Mouse (Mus musculus): ENCODE results near the gene Pms2.

Gene Pms2

GRCm38 (mm10) chr5:143933414-143933813, 23.6 kb downstream of the Pms2 start:
- DNase-seq: no peak

- no peak for DNase-seq
Observed at GRCm38 (mm10) chr5:143933875-143934274, 24.1 kb downstream of the Pms2 start.

DNA sequence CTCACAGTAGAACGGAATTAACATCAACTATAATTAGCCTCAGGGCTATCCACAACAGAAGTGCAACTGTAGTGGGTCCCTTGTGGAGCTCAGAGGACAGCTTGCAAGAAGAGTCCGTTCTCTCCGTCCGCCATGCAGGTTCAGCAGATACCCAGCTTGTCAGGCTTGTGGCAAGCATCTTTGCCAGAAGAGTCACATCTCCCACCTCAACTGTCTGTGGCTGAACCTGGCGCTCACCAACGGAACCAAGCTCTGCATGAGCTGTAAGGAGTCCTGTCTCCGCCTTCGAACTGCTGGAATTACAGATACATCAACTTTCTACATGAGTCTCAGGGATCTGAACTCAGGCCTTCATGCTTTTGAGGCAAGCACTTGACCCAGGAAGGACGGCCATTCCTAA, 26.4 kb downstream of the Pms2 start:
- DNase-seq: no peak

- no peak for DNase-seq
Observed at GRCm38 (mm10) chr5:143941588-143941987, 31.8 kb downstream of the Pms2 start.

GRCm38 (mm10) chr5:143943231-143944125, 33.7 kb downstream of the Pms2 start:
- no peak for DNase-seq

- no peak for DNase-seq
Observed at GRCm38 (mm10) chr5:143948361-143948760, 38.6 kb downstream of the Pms2 start.

- no peak for DNase-seq
Observed at GRCm38 (mm10) chr5:143950016-143950415, 40.3 kb downstream of the Pms2 start.

DNA sequence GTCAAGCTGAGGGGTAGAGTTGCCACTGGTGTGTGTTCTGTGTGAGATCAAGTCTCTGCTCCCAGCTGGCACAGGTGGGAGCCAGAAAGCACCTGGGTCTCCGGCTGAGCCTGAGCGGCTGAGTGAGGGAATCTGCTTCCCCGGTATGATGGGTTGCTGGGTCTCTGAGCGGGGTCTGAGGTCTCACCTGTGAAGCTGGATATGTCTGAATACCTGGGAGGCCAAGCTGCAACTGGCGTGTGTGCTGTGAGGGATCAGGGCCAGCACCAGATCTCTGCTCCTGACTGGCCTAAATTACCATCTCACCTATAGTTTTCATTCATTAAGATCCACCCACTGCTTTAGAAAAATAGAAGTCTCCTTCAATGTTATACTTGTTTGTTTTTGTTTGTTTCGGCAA, 47.3 kb downstream of the Pms2 start:
- no peak for DNase-seq

GRCm38 (mm10) chr5:143959551-143959950, 49.8 kb downstream of the Pms2 start:
- no peak for DNase-seq

DNA sequence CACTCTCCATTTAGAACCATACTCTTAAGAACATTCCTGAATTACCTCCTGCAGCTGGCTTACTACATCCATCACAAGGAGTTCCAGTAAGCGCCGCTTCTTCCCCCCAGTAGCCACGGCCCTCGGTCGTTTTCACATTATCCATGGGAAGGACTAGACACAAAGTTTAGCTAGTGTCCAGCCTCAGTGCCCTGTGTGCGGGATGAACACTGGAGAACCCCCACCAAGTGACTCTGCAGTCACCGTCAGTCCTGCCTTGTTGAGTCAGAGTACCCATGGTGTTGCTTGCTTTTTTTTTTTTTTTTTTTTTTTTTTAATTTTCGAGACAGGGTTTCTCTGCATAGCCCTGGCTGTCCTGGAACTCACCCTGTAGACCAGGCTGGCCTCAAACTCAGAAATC, 51.4 kb downstream of the Pms2 start:
- DNase-seq: peak in 1 of 2 experiments; percentile 3

DNA sequence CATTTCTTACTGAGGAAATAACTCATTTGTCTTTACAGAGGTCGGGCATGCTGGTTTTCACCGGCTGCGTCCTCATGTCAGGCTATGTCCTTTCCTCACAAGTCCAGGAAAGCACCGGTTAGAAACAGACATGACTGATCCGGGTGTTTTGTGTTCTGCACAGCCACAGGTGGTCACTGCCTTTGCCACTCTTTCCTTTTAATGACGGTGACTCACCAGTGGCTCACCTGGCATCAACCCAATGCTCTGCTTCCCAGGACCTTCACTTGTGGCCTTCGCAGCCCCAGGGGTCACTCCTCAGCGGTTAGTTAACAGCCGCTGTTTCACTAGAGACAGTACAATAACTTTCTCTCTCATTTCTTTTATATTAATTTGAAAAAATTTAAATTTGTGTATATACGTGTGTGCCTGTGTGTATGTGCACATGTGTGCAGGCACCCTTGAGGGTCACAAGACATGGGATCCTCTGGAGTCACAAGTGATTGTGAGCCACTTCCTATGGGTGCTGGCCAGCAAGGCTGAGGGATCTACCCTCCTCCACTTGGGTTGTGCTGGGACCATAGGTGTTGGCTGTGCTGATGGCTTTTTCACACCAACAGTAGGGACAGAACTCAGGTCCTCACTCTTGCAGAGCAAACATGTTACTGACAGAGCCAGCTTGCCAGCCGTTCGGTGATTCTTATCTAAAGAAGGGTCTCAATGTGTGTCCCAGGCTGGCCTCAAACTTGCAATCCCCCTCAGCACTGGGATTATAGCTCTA, 56.0 kb downstream of the Pms2 start:
- DNase-seq: peak in 1 of 2 experiments; percentile 12

- peak in 1 of 2 experiments; percentile 14 for DNase-seq
Observed at GRCm38 (mm10) chr5:143966671-143967070, 56.9 kb downstream of the Pms2 start.

GRCm38 (mm10) chr5:143972628-143973027, 62.9 kb downstream of the Pms2 start:
- DNase-seq: peak in 1 of 2 experiments; percentile 3

GRCm38 (mm10) chr5:143974931-143975630, 65.3 kb downstream of the Pms2 start:
- peak; percentile 70 to 76 for DNase-seq

DNA sequence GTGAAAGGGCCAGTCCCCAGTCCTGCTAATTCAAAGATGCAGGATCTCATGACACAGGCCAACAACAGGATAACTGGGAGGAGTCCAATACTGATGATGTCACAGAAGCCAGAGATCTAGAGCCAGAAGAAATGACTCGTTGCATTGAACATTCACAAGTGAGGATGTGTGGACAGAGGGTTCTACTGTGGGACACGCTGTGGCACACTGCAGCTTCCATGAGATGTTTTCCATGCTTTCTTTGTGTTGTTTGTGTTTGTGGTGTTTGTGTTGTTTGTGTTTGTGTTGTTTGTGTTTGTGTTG, 65.8 kb downstream of the Pms2 start:
- peak in 1 of 2 experiments; percentile 2 for DNase-seq

DNA sequence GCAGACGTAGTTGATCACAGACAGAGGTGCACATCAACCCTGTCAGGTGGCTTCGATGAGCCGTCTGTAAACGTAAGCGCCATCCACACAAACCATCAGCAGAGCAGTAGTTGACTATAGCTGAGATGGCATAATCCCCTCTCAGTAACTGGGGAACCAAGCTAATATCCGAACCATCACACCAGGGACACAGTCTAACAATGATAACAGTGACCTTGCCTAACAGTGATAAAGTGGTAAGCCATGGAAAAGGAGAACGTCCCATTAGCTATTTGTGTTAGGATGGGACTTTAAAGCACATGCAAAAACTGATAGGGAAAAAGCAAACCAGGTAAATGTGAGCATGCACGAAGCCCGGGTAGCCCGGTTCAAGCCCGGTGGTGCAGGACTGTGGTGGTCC, 66.5 kb downstream of the Pms2 start:
- DNase-seq: peak in 1 of 2 experiments; percentile 11

DNA sequence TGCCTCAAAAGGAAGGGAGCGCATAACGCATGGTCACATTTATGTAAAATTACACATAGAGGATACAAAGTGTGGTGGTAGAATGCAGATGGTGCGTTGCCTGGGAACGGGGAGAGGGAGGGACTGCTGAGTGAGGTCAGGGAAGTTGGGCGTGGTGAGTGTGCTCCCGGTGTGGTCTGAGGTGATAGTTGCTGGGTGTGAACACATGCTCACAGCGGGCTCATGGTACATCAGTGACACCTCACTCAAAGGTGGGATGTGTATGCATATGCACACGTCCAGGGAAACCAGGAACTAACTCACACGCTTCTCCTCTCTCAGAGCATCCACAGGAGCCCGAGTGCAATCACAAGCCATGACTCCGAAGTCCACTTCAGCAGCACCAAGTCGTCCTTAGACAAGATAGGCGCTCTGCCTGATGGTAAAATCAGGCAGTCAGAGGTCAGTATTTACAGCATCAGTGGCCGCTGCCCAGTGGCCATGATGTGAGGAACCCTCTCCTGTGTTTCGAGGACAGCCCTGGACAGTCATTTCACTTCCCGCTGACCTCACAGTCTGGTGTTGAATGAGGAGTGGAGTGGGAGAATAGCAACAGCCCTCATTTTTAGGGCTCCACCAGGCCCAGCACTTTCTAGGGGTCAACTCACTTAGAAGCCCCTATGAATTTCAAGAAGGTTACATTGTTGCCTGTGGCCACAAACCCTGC, 67.1 kb downstream of the Pms2 start:
- peak in 1 of 2 experiments; percentile 15 for DNase-seq

DNA sequence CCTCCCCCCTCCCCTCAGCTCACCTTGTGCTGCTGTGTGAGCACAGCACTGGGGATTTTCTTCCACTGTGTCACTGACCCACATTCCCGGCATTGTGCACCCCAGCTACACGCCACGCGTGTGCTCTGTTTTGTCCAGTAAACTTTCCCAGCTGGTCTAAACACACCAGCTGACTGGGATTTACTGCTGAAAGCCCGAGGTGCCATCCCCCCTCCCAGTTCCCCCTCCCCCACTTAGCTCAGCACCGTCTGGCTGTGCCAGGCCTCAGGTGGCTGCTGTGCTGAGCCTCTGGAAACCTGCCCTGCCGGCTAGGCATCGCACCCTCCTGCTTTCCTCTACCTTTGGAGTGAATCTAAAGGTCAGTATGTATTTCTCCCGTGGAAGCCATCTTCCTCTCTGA, 71.1 kb downstream of the Pms2 start:
- DNase-seq: no peak

- no peak for DNase-seq
Observed at GRCm38 (mm10) chr5:143982361-143982760, 72.6 kb downstream of the Pms2 start.

Data from lung, postnatal 4 days (tissue).